Mouse (Mus musculus) embryonic facial prominence, embryonic 12.5 days (tissue): ENCODE data around the gene 4930558K02Rik. TPM values are rescaled to one million over a fixed set of nuclear protein-coding genes. Genes with fewer than 3 reads are reported as not detected.

Experiments
- ATAC-seq: fragments of 200-750 bp; cut with Nextera tagmentation; 2 replicates; pipeline ENCODE4 v1.8.0; 2017; ENCODE audit not compliant: insufficient number of reproducible peaks, insufficient read depth, low FRiP score, low TSS enrichment
- H3K27ac ChIP-seq: fragments of 300-500 bp; sonication (generic); 2 replicates; pipeline ENCODE4 v1.5.1; 2016; ENCODE audit warnings: mild to moderate bottlenecking
- H3K27me3 ChIP-seq: fragments of 300-500 bp; sonication (generic); 2 replicates; pipeline ENCODE4 v1.6.1; 2016; ENCODE audit warnings: mild to moderate bottlenecking, moderate library complexity
- H3K36me3 ChIP-seq: fragments of 300-500 bp; sonication (generic); 2 replicates; pipeline ENCODE4 v1.6.1; 2016; ENCODE audit warnings: mild to moderate bottlenecking
- H3K4me1 ChIP-seq: fragments of 300-500 bp; sonication (generic); 2 replicates; pipeline ENCODE4 v1.6.1; 2016
- H3K4me2 ChIP-seq: fragments of 300-500 bp; sonication (generic); replicated peaks from 2 replicates; pipeline ENCODE4 v1.6.1; 2016; ENCODE audit warnings: mild to moderate bottlenecking, moderate library complexity
- H3K4me3 ChIP-seq: fragments of 300-500 bp; sonication (generic); 2 replicates; pipeline ENCODE4 v1.5.1; 2016; ENCODE audit warnings: mild to moderate bottlenecking
- H3K9ac ChIP-seq: fragments of 300-500 bp; sonication (generic); 2 replicates; pipeline ENCODE4 v1.6.1; 2016; ENCODE audit warnings: mild to moderate bottlenecking, moderate library complexity
- H3K9me3 ChIP-seq: fragments of 300-500 bp; sonication (generic); 2 replicates; pipeline ENCODE4 v1.6.1; 2016; ENCODE audit warnings: mild to moderate bottlenecking, moderate library complexity
- WGBS: fragments of 180-500 bp; shearing (Covaris S2); methylation state at CpG from one replicate; pipeline ENCODE4 v1.1.7; 2016; 5-methylcytosine and 5-hydroxymethylcytosine counted together
- polyA plus RNA-seq: library from polyadenylated mRNA; unstranded; fragments of >200 nt; fragmentation: Nextera tagmentation; extraction: Ambion mirVana; gene quantifications from 2 replicates; pipeline ENCODE4 v1.2.1, GENCODE M21; 2016

The 4930558K02Rik gene
- polyA plus RNA-seq, 1 experiment from 2014 or later: not detected

- no peaks in the 10 kb centered on the region for H3K36me3 ChIP-seq
- peak overlapping the region; percentile 29 for H3K4me2 ChIP-seq
- H3K27me3 ChIP-seq: no peaks in the 10 kb centered on the region
- H3K27ac ChIP-seq: peak overlapping the region; percentile 99
- H3K9me3 ChIP-seq: no peaks in the 10 kb centered on the region
- no peak overlapping the region for H3K4me3 ChIP-seq
- H3K4me1 ChIP-seq: peaks cover 62% of the 10 kb centered on the region
- 10% methylated on average over 8 of the region's 8 CpGs for whole genome bisulfite sequencing
- 0 out of 2 replicates have a peak overlapping the region, but pooled peaks have one; percentile 5 for H3K9ac ChIP-seq
- peak; percentile 55; the same call in 1 of the 2 replicates for ATAC-seq
Measured at GRCm38 (mm10) chr1:162008631-162009067, 29.2 kb upstream of the 4930558K02Rik start.

- Histone ChIP-seq H3K4me3 (no peak overlapping the region), H3K4me1 (peaks cover 62% of the 10 kb centered on the region), H3K36me3 (no peaks in the 10 kb centered on the region), H3K4me2 (peak overlapping the region; percentile 29), H3K9ac (0 out of 2 replicates have a peak overlapping the region, but pooled peaks have one; percentile 5), H3K27me3 (no peaks in the 10 kb centered on the region), H3K27ac (peak overlapping the region; percentile 99), H3K9me3 (no peaks in the 10 kb centered on the region)
- ATAC-seq: peak; percentile 62; the same call in 1 of the 2 replicates
- WGBS: 14% methylated on average over 4 of the region's 4 CpGs
Measured at GRCm38 (mm10) chr1:162008208-162008607, 28.8 kb upstream of the 4930558K02Rik start.

GRCm38 (mm10) chr1:162006109-162006508 lies 26.7 kb upstream of the 4930558K02Rik start:
- ATAC-seq: no peak
- H3K4me3 ChIP-seq: no peak overlapping the region
- 64% methylated on average over 9 of the region's 9 CpGs for WGBS
- H3K36me3 ChIP-seq: no peaks in the 10 kb centered on the region
- H3K9ac ChIP-seq: no peak overlapping the region
- no peaks in the 10 kb centered on the region for H3K27me3 ChIP-seq
- no peaks in the 10 kb centered on the region for H3K9me3 ChIP-seq
- H3K27ac ChIP-seq: peak overlapping the region; percentile 99
- H3K4me1 ChIP-seq: peaks cover 70% of the 10 kb centered on the region
- H3K4me2 ChIP-seq: no peak overlapping the region

- H3K36me3 ChIP-seq: no peaks in the 10 kb centered on the region
- H3K4me1 ChIP-seq: peaks cover 81% of the 10 kb centered on the region
- no peaks in the 10 kb centered on the region for H3K27me3 ChIP-seq
- H3K27ac ChIP-seq: peak overlapping the region; percentile 96
- 19% methylated on average over 23 of the region's 23 CpGs for WGBS
- H3K4me3 ChIP-seq: 0 out of 2 replicates have a peak overlapping the region, but pooled peaks have one; percentile 0
- no peaks in the 10 kb centered on the region for H3K9me3 ChIP-seq
- peak overlapping the region; percentile 44 for H3K9ac ChIP-seq
- peak overlapping the region; percentile 36 for H3K4me2 ChIP-seq
- ATAC-seq: no peak
Measured at GRCm38 (mm10) chr1:162004821-162005770, 25.7 kb upstream of the 4930558K02Rik start.

GRCm38 (mm10) chr1:162004518-162004780 lies 25.0 kb upstream of the 4930558K02Rik start:
- Histone ChIP-seq H3K4me1 (peaks cover 81% of the 10 kb centered on the region), H3K27me3 (no peaks in the 10 kb centered on the region), H3K9me3 (no peaks in the 10 kb centered on the region), H3K9ac (peak overlapping the region; percentile 44; the same call in 1 of the 2 replicates), H3K4me3 (0 out of 2 replicates have a peak overlapping the region, but pooled peaks have one; percentile 0), H3K27ac (peak overlapping the region; percentile 96), H3K4me2 (peak overlapping the region; percentile 36), H3K36me3 (no peaks in the 10 kb centered on the region)
- 7% methylated on average over 7 of the region's 7 CpGs for WGBS
- no peak for ATAC-seq

- H3K27me3 ChIP-seq: no peaks in the 10 kb centered on the region
- peak overlapping the region; percentile 44; the same call in 1 of the 2 replicates for H3K9ac ChIP-seq
- WGBS: 32% methylated on average over 14 of the region's 14 CpGs
- peak overlapping the region; percentile 96 for H3K27ac ChIP-seq
- peak overlapping the region; percentile 36 for H3K4me2 ChIP-seq
- H3K4me3 ChIP-seq: no peak overlapping the region
- H3K9me3 ChIP-seq: no peaks in the 10 kb centered on the region
- no peak for ATAC-seq
- no peaks in the 10 kb centered on the region for H3K36me3 ChIP-seq
- H3K4me1 ChIP-seq: peaks cover 81% of the 10 kb centered on the region
Measured at GRCm38 (mm10) chr1:162003729-162004517, 24.5 kb upstream of the 4930558K02Rik start.

GRCm38 (mm10) chr1:162001328-162001727 lies 21.9 kb upstream of the 4930558K02Rik start:
- Histone ChIP-seq H3K4me3 (no peak overlapping the region), H3K4me2 (no peak overlapping the region), H3K9ac (no peak overlapping the region), H3K36me3 (no peaks in the 10 kb centered on the region), H3K27me3 (no peaks in the 10 kb centered on the region), H3K4me1 (peaks cover 61% of the 10 kb centered on the region), H3K27ac (peak overlapping the region; percentile 97), H3K9me3 (no peaks in the 10 kb centered on the region)
- WGBS: 44% methylated on average over 8 of the region's 8 CpGs
- ATAC-seq: no peak

- H3K4me1 ChIP-seq: peaks cover 51% of the 10 kb centered on the region
- peak overlapping the region; percentile 44; the same call in 1 of the 2 replicates for H3K9ac ChIP-seq
- no peaks in the 10 kb centered on the region for H3K27me3 ChIP-seq
- H3K4me2 ChIP-seq: no peak overlapping the region
- no peaks in the 10 kb centered on the region for H3K36me3 ChIP-seq
- WGBS: 3% methylated on average over 4 of the region's 4 CpGs
- ATAC-seq: peak; percentile 76
- H3K4me3 ChIP-seq: no peak overlapping the region
- H3K27ac ChIP-seq: peak overlapping the region; percentile 97
- no peaks in the 10 kb centered on the region for H3K9me3 ChIP-seq
Measured at GRCm38 (mm10) chr1:161999882-162000371, 20.5 kb upstream of the 4930558K02Rik start.

- ATAC-seq: no peak
- H3K4me3 ChIP-seq: no peak overlapping the region
- peaks cover 45% of the 10 kb centered on the region for H3K4me1 ChIP-seq
- H3K27ac ChIP-seq: peak overlapping the region; percentile 97
- no peak overlapping the region for H3K4me2 ChIP-seq
- peak overlapping the region; percentile 44; the same call in 1 of the 2 replicates for H3K9ac ChIP-seq
- 23% methylated on average over 5 of the region's 5 CpGs for WGBS
- H3K9me3 ChIP-seq: no peaks in the 10 kb centered on the region
- H3K27me3 ChIP-seq: no peaks in the 10 kb centered on the region
- no peaks in the 10 kb centered on the region for H3K36me3 ChIP-seq
Measured at GRCm38 (mm10) chr1:161999338-161999737, 19.9 kb upstream of the 4930558K02Rik start.

- Histone ChIP-seq H3K27ac (peak overlapping the region; percentile 97), H3K27me3 (no peaks in the 10 kb centered on the region), H3K4me1 (peaks cover 39% of the 10 kb centered on the region), H3K36me3 (no peaks in the 10 kb centered on the region), H3K4me3 (no peak overlapping the region), H3K4me2 (no peak overlapping the region), H3K9ac (no peak overlapping the region), H3K9me3 (no peaks in the 10 kb centered on the region)
- ATAC-seq: no peak
- WGBS: 57% methylated on average over 4 of the region's 4 CpGs
Measured at GRCm38 (mm10) chr1:161998781-161999180, 19.3 kb upstream of the 4930558K02Rik start.

- H3K9ac ChIP-seq: no peak overlapping the region
- WGBS: 90% methylated on average over 7 of the region's 7 CpGs
- no peak for ATAC-seq
Measured at GRCm38 (mm10) chr1:161992389-161992788, 13.0 kb upstream of the 4930558K02Rik start.

More at GRCm38 (mm10) chr1:161992389-161992788, 13.0 kb upstream of the 4930558K02Rik start:
- Histone ChIP-seq H3K36me3 (no peaks in the 10 kb centered on the region), H3K27ac (no peak overlapping the region), H3K9me3 (no peaks in the 10 kb centered on the region), H3K27me3 (no peaks in the 10 kb centered on the region), H3K4me2 (no peak overlapping the region), H3K4me1 (no peaks in the 10 kb centered on the region), H3K4me3 (no peak overlapping the region)
